Mouse (Mus musculus): Measurements from ENCODE around the gene Atp6v1f.

DNA sequence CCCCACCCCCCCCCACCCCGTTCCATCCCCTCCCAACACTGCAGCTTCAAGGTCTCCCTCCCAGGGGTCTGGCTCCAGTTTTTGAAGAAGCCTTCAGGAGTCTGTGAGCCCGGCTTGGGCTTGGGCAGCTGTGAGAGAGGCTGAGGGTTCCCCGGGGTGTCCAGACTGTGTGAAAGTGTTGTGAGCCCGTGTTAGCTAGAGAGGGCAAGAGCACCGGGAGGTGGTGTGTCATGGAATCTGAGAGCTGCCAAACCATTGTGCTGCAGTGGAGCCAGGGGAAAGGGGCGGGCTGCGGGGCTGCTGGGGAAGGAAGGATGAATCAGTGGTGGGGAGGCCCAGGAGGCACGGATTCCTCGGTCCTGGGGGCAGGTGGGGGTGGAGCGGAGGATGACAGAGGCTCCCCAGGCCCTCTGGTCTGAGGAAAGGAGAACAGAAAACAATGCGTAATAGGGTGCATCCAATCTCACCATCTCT, 31.0 kb upstream of the Atp6v1f start:
- no peak for TF ChIP-seq CTCF (IDR thresholded peaks at IDR 0.05; ENCODE audit: low read depth)
- no peak for TF ChIP-seq EP300 (IDR thresholded peaks at IDR 0.05; ENCODE audit: low read depth)
